Mouse (Mus musculus) thymus, postnatal 10 days (tissue): ENCODE data around the gene Ube2k.
A peak's percentile ranks its signal among the peaks of the same experiment; 100 is the strongest.
"Not testable (repeated sequence)": the region's sequence is repeated elsewhere in the genome, so short reads cannot be mapped to it uniquely, and the experiment has no call there.

Experiments used
- DNase-seq, 2 experiments: peaks; one replicate each; pipeline ENCODE4 v3.0.0; 2021; ENCODE audit warnings: low spot score in 2 of 2

The Ube2k gene

DNA sequence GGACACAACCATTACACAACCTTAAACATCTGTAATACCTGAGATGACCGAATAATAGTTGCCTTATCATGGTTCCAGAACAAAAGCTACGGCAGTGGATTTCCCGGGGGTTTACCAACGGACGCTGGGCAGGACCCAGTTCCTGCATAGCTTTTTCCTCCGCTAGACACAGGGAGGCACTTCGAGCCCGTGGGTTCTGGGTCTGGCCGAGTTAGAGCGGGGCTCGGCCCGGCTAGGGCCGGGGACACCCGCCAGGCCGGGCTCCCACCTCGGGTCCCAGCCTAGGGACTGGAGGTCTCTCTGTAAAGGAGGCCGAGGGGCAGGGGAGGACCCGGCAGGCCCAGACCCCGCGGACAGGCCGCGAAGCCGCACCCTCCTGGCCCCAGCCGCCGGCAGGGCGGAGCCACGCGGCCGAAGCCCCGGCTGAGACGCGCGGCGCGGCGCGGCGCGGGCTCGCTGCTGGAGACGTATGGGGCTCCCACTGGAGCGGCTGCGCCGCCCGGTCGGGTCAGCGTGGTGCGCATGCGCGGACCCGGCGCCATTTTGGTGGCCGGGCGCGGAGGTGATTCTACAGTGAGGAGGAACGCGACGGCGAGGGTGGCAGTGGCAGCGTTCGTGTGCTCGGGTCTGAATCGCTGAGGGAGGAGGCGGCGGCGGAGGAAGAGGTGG, at the start of gene Ube2k, which contains the start of gene Smim14:
Gene Ube2k, plus strand, starts transcription at position 483 of the 669 bp plus-strand sequence.
Gene Smim14, minus strand, starts transcription at position 434 of the 669 bp plus-strand sequence.
- peak; percentile 91 to 95 for DNase-seq

DNA sequence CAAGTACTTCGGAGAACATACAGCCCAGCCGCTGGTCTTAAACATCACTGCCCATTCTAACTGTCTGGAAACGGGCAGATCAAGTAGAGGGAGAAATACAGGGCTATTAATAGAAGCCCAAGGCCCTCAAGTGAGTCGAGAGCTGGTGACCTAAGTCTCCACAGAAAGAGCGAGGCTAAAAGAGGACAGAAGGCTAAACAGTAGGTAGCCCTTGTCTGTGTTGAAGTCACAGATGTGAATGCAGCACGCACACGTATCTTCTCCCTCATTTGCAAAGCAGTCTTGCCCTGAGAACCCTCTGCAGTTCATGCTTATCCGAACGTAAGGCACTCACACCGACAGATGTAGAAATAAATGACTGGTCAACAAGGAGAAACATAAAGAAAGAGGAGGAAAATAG, 49.7 kb upstream of the Ube2k start:
- no peak for DNase-seq

DNA sequence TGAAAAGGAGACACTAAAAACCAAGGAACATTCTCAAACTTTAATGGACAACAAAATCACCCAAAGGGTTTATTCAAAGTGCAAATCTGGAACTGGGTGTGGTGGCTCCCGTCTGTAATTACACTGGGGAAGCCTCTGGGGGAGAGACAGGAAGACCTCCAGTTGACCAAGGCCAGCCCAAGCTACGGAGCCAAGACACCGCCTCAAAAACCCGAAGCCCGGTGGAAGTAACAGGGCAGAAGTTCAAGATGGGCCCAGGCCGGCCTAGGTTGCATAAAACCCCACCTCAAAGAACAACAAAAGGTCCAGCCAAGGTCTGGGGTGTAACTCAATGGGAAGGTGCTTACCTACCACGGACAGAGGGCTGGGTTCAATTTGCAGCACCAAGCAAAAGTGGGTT, 48.3 kb upstream of the Ube2k start:
- no peak for DNase-seq

GRCm38 (mm10) chr5:65489830-65490229, 47.2 kb upstream of the Ube2k start:
- DNase-seq: no peak

DNA sequence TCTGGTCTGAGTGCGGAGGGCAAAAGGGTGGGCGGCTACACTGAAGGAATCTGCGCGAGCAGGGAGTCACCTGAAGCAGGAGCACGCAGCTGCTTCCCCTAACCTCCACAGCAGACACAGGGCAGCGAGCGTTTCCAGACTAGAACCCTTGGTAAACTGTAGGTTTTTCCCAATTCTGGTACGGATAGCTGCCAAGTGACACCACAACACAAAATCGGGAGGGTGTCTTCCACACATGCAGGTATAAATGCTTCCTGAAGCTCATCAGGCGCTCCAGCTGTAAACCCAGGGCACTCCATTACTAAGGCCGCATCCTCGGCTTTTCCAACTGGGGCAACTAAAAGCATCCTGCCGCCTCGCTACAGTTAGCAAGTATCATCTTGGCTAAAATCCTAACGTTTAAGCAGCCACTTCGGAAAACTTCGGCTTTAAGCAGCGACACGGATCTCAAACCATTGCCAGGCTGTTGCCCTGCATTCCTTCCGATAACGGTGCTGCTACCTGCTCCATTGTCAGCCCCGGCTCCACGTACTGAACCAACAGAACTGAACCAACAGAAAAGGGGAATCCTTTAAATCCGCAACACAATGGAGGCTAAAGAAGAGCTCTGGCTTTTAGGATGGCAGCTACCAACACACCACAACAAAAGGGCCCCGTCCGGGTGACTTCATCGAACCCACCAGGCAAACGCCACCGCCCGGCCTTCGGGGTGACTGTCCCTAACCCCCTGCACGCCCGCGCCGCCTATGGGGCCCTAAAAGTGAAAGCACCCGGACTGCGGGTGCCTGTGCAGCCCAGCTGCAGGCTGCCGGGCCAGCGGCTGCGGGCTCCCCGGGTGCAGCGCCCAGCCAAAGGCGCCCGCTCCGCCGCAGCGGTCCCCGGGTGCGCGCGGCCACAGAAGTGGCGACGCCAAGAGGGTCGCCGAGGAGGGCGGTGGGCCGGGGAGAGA, 45.0 kb upstream of the Ube2k start:
- DNase-seq: peak; percentile 66 to 70

DNA sequence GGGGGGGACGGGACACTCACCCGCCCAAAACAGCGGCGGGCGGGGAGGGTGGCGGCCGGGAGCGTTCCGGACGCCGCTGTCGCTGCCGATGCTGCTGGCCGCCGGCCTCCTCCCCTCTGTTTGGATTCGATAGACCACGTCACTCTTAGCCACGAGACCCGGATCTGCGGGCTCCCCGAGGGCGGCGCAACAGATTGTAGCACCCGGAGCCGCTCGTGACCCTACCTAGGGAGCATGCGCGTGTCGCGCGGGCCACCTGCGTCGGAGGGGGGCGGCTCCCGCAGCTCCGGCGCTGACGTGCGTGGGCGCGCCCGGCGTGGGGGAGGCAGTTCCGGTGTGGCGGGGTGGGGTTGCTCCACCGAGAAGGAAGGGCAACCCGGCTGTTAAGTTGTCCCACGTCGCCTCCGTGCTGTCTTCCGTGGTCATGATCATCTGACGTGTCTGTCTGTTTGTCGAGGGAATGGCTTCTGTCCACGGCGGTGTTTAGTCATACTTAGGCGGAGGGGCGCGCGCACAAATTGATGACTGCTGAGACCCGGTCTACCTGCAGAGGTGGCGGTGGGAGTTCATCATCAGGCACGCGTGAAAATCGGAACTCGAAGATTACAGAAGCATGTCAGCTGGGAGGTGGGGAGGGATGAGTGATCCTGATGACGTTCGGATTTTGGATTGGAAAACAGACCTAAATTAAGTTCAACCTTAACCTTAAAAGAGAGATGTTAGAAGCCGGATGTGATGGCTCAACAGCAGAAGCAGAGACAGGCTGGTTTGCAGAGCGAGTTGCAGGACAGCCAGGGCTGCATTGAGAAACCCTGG, 44.1 kb upstream of the Ube2k start, which contains the start of gene Gm43552:
Gene Gm43552, minus strand, starts transcription at position 118 of the 816 bp plus-strand sequence.
- DNase-seq: peak; percentile 94 to 95

GRCm38 (mm10) chr5:65500231-65500630, 36.8 kb upstream of the Ube2k start:
- DNase-seq: no peak

- no peak for DNase-seq
Observed at GRCm38 (mm10) chr5:65501407-65501806, 35.6 kb upstream of the Ube2k start.

GRCm38 (mm10) chr5:65505786-65506185, 31.2 kb upstream of the Ube2k start:
- DNase-seq: peak; percentile 25 to 47

- DNase-seq: no peak
Observed at GRCm38 (mm10) chr5:65508395-65508794, 28.6 kb upstream of the Ube2k start.

GRCm38 (mm10) chr5:65513506-65513905, 23.5 kb upstream of the Ube2k start:
- no peak for DNase-seq

- peak in 1 of 2 experiments; percentile 25 for DNase-seq
Observed at GRCm38 (mm10) chr5:65514635-65515278, 22.3 kb upstream of the Ube2k start.

DNA sequence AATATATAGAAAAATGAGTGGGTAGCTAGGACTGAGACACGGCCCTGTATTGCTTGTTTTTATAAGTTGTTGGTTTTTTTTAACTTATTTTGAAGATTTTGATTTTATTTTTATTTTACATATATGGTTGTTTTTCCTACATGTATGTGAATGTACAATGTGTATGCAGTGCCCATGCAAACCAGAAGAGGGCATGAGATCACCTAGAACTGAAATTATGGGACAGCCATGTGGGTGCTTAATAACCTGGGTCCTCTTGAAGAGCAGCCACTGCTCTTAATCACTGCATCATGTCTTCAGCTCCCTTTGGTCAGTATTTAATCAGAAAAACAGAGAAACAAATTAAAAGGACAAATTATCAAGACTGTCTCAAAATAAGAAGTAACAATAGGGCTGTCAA, 15.2 kb upstream of the Ube2k start:
- DNase-seq: no peak

- DNase-seq: no peak
Observed at GRCm38 (mm10) chr5:65524831-65525230, 12.2 kb upstream of the Ube2k start.

GRCm38 (mm10) chr5:65525674-65526443, 11.2 kb upstream of the Ube2k start:
- peak in 1 of 2 experiments; percentile 15 for DNase-seq

- no peak for DNase-seq
Observed at GRCm38 (mm10) chr5:65531283-65531682, 5.8 kb upstream of the Ube2k start.

DNA sequence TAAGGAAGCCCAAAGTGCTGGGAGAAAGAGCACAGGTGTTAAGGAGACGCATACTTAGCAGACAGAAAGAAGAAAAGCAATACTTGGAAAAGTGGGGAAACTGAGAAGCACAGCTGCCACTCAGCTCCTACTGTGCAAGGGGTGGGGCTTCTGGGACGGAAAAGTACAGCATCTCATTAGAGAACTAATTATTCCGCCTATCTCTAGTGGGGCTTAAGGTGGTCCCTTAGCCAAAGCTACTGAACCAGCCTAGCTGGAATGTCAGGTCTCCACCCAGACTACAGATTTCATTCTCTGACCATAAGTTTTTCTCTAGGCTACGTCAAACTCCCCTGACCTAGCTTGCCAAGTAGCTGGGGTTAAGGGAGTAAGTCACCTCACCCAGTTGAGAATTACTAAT, 2.5 kb upstream of the Ube2k start:
- no peak for DNase-seq

DNA sequence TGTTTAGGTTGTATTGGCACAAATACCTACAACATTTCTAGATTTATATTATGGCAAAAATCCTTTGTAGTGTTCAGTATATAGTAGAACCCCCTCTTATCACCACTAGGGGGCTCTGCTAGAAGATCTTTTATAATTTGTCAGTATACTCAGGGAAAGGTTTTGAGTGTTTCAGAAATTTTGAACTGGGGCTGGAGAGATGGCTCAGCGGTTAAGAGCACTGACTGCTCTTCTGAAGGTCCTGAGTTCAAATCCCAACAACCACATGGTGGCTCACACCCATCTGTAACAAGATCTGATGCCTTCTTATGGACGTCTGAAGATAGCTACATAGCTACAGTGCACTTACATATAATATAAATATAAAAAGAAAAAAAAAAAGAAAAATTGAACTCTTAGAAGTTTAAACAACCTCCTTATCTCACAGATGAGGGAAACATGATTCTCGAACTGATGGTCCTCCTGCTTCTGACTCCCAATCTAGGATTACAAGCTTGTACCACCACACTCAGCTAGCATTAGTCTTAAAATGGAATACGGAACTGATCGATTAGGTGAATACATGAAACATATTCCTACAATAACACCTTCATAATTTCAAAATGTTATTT, 1.5 kb upstream of the Ube2k start:
- DNase-seq: peak in 1 of 2 experiments; percentile 52

- DNase-seq: not testable (repeated sequence)
Observed at GRCm38 (mm10) chr5:65536068-65536465, 966 bp upstream of the Ube2k start.
